Mouse (Mus musculus) R1 (cell line): ENCODE measurements around the gene Eif4ebp2.
A peak's percentile ranks its signal among the peaks of the same experiment; 100 is the strongest.

ENCODE experiments used
- DNase-seq: peaks from one replicate; pipeline ENCODE4 v3.0.0-alpha.2; 2018; ENCODE audit warnings: low read depth, low spot score

The Eif4ebp2 gene

GRCm38 (mm10) chr10:61418131-61418900 lies 34.1 kb downstream of the Eif4ebp2 start:
- peak; percentile 90 for DNase-seq

- DNase-seq = no peak
Measured at GRCm38 (mm10) chr10:61417672-61418071, 34.8 kb downstream of the Eif4ebp2 start, which contains the start of gene Nodal. Nodal (plus strand) TSS chr10:61417972.

DNA sequence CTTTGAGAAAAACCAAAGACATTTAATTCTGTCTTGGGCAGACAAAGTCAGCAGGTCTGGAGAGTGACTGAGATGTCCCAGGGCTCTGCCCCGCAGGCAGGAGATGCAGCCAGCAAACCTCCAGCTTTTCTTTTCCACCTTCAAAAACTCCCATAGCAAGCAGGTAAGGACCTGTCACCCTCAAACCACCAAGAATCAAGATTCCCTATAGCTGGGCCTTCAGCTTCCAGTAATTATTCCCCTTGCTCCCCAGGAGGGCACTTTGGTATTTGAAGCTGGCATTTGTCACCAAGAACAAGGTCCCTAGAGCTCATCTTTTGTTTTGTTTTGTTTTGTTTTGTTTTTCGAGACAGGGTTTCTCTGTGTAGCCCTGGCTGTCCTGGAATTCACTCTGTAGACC lies 35.4 kb downstream of the Eif4ebp2 start:
- peak; percentile 84 for DNase-seq

DNA sequence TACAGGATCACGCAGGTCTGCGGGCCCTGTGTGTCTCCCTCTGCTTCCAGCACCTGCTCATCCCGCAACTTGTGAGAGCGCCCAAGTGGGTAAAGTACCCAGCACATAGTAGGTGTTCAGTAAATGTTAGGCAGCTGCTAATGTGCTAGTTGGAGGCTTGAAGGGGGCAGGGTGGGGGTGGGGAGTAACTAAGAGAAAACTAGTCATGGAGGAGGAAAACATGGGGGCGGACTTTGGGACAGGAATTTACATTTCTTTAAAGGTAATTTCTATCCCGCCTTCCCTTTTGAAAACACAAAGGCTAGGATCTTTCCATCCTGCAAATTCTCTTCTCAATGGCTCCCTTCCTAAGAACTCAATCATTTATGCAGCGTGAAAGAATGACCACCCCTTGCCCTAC lies 35.9 kb downstream of the Eif4ebp2 start:
- DNase-seq = peak; percentile 95

DNA sequence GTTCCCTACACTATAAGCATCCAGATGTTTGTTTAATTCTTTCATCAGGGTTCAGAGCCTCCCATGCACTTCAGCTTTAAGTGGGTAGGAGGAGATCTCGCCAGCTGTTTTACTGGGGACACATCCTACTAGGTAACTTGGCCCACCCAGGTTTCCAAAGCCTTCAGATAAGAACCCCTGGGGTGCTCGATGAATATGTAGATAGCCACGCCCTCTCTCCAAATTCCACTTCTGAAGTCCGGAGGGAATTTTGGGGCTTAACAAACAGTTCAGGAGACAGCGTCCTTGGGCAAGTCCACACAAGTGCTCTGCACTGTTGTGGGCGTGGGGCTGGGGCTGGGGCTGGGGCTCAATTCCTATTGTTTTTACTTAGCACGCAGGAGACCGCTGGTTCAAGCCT lies 36.6 kb downstream of the Eif4ebp2 start:
- peak; percentile 100 for DNase-seq

DNA sequence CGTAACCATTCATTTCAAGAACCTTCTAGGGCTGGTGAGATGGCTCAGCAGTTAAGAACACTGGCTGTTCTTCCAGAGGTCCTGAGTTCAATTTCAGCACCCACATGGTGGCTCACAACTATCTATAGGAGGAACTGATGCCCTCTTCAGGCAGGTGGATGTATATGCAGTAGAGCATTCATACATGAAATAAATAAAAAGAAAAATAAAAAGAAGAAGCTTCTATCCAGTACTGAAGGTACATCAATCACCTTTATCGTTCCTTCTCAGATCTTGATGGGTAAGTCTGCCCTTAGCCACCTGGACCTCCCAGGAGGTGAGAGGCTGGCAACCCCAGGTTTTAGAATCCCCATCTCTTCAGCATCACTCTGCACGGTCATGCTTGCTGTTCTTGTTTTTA lies 37.2 kb downstream of the Eif4ebp2 start:
- no peak for DNase-seq

DNA sequence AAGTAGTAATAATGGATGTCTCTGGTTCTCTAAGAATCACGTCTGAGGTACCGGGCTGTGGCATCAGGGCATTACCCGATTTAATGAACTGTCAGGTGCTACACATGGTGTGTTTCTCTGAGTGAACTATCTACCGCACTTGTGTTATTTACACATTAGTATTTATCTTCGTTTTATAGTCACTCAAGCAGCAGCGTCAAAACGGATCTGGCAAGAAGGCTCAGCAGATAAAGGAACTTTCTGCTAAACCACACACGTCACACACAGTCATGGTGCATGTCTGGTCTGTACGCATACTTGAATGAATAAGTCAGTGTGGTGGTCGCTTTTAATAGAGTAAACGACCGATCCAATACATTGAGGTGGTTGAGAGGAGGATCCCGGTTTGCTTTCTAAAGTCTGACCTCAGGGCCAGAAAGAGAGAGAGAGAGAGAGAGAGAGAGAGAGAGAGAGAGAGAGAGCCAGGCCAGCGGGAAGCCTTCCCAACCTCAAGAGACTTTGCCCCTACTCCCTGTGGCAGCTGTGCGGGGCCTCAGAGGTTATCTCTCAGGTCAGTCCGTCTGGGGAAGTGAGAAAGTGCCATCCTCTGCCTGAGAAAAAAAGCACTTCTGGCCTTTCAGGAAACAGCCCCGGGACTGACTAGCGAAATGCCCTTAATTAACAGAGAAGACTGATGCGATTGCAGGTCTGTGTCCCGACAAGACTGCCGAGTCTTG lies 39.4 kb downstream of the Eif4ebp2 start:
- no peak for DNase-seq

- peak; percentile 62 for DNase-seq
Measured at GRCm38 (mm10) chr10:61410193-61410592, 42.3 kb downstream of the Eif4ebp2 start.

DNA sequence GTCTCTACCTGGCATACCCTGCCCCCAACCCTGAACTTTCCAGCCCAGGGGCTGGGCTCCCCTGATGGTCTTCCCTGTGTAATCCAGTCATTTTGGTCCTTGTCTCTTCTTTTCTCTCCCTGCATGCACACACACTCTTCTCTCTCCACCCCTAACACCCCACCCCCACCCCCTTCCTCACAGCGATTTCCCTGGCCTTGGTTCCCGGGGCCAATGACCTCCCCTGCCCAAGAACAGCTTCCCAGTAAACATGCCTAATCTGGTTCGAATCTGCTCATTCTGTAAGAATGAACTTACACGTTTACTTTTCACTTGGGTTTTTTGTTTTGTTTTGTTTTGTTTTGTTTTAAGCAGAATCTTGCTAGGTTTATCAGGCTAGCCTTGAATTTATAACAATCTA lies 42.7 kb downstream of the Eif4ebp2 start:
- no peak for DNase-seq

- peak; percentile 50 for DNase-seq
Measured at GRCm38 (mm10) chr10:61405958-61406357, 46.5 kb downstream of the Eif4ebp2 start.

DNA sequence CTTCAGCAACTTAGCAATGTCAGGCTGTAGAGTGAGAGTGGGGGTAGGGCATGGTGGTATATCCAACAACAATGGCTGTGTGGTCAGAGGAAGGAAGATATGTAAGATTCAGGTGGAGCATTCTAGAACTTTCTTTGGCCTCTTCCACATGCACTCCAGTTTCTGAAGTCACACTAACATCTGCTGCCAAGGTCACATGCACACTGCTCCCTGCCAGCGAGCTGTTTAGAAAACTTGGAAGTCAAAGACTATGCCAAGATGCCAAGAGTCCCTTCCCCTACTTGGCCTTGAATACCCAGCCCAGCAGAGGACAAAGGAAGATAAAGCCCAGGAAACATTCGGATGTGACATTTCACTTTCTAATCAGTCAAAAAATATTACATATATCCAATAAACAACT lies 49.5 kb downstream of the Eif4ebp2 start:
- DNase-seq = peak; percentile 47

DNA sequence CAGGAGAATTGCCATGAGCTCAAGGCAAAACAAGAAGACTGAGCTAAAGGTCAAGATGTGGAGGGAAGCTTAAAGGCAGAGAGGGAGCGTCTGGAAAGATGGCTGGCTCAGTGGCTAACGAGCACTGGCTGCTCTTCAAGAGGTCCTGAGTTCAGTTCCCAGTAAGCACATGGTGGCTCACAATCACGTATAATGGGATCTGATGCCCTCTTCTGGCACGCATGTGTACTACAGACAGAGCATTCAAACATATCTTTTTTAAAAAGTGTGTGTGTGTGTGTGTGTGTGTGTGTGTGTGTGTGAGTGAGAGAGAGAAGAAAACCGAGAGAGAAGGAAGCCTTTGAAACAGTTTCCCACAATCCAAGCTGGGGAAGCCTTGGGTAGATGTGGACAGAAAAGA lies 50.0 kb downstream of the Eif4ebp2 start:
- DNase-seq = peak; percentile 80

DNA sequence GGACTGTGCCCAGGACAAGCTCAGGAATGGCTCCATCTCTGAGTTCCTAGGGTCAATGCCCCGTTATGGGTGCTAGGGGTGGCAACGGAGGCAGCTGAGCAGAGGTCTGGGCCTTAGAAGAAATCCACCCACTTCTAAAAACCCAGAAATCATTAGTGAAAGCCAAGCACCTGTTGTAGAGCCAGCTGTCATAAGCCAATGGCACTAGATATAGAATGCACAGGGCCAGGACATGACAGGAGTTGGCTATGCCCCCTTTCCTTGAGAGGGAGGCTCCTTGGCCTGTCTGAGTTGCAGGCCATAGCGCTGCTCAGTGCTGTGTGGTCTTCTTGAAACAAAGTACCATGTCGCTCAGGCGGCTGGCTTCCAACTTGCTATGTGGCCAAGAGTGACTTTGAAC lies 52.1 kb downstream of the Eif4ebp2 start:
- DNase-seq = no peak

- DNase-seq = peak; percentile 88
Measured at GRCm38 (mm10) chr10:61399156-61399734, 53.2 kb downstream of the Eif4ebp2 start.

DNA sequence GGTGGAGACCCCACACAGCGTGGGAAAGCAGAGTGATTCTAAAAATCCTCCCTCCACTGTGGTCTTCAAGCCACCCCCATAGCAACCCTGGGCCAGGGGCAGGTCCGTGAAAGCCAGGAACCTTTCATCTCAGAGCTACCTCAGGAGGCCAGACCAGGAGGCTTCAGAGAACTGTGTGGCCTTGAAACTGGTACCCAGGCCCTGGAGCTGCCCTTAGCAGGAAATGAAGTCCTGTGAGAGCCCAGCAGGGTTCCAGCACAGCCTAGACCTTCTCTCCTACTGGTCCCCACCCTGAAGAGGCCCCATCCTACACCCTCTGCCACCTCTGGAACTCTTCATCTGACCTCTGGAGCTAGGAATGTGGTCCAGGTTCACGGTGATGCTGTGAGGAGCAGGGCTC lies 54.3 kb downstream of the Eif4ebp2 start:
- DNase-seq = no peak

DNA sequence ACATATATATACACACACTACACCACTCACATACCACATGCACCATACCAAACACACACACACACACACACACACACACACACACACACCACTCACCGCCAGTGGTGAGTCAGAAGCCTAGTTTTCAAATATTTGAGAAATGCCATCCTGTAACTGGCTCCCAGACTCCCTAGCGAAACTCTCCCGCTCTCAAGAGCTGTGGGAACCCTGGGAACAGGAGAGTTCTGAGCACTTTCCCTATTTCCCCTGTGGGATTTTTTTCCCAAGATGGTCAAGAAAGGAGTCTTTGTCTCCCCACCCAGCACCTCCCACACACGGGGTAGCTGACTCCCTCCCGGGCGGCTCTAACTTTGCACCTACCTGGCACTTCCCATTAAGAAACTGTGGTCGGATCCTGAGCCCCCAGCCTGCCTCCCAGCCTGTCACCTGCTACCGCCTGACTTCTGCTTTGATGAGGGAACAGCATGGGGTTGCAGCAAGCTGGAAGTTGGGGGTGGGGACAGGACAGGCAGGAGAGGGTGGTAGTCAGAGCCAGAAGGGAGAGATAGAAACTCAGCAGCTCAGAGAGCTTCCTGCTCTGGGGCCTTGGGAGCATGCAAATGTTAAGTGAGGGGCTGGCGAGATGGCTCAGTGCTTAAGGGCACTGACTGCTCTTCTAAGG lies 57.9 kb downstream of the Eif4ebp2 start:
- peak; percentile 55 for DNase-seq

DNA sequence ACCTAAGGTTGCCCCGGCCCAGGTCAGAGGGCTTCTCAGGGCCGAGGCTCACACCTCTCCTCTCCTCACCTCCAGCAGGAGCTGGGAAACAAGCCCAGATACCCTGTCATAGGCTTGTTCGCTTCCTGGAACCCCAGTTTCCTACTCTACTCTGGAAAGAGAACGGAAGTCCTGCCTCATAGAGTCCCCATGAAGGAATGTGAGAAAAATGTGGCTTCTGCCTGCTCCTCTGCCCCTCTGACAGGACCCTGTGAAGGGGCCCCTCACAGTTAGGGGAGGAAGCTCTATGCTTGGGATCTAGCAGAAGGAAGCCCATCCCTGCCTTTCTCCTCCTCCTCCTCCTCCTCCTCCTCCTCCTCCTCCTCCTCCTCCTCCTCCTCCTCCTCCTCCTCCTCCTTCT lies 59.9 kb downstream of the Eif4ebp2 start:
- no peak for DNase-seq

DNA sequence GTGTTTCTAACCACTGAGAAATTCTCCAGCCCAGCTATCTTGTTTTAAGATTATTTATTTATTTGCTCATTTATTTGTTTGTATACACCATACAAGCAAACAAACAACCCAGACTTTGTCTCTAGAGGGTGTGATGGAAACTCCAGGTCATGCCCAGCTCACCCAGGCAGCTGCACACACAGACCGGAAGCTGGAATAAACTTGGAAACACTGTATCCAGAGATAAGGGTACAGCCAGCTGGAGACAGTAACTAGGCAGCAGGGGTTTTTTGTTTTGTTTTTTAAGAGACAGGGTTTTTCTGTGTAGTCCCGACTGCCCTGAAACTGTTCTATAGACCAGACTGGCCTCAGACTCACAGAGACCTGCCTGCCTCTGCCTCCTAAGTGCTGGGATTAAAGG lies 62.3 kb downstream of the Eif4ebp2 start:
- DNase-seq = no peak

GRCm38 (mm10) chr10:61389020-61389419 lies 63.4 kb downstream of the Eif4ebp2 start:
- DNase-seq = no peak

DNA sequence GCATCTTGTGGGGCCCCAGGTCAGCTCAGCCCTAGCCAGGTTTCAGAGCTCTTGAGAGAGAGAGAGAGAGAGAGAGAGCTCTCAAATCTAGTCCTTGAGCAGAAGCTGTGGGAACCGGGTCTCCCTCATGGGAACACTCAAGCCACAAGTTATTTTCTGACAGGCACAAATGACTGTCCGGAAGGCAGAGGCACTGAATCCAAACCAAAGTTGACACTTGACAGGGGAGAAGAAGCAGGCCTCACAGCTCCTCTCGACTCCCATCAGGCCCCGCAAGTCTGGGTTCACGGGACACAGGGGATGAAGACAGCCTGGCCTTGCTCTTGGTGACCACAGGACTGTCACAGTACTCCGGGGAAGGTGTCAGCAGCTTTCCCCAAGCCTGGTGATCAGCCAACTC lies 66.2 kb downstream of the Eif4ebp2 start:
- DNase-seq = no peak

DNA sequence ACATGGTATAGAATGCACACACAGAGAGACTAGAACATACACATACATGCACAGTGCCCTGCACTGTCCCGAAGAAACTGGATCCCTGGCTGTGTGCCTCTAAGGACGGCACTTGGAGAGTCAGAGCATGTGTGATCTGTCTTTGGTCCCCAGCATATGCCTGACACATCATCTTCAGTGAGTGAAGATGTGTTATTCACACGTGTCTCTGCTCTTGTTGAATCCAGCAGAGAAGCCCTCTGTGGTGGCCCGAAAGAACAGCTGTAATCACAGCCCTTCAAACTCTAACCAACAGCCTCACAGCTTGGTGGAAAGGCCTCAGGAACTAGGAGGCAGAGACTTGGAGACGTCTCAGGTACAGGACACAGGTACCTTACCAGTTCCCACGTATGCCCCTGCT lies 67.3 kb downstream of the Eif4ebp2 start:
- no peak for DNase-seq

DNA sequence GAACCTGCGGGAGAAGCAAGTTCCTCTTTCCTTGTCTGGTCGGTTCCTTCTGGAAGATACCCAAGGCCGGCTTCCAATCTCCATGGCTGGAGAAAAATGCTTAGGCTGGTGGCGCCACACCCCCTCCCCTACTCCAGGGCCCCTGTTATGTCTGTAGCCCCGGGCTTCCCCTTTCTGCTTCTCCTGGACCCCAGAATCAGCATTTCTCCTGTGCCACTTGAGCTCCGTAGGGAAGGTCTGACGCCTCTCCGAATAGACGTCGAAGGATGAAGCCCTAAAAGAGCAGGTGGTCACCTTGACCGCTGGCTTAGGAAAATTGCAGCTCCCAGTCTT lies 68.8 kb downstream of the Eif4ebp2 start:
- DNase-seq = no peak
